Mouse (Mus musculus) thymus, adult 2 months (tissue): ENCODE measurements around the gene Il10ra. TPM values are rescaled to one million over a fixed set of nuclear protein-coding genes. Genes with fewer than 3 reads are reported as not detected.

Experiments
- DNase-seq: peaks from one replicate; pipeline ENCODE4 v3.0.0; 2021
- H3K27ac ChIP-seq: fragments of 200-500 bp; 2 replicates; pipeline ENCODE4 v1.5.1; 2012; ENCODE audit warnings: low read length, control low read depth; ENCODE audit not compliant: control insufficient read depth, insufficient read depth
- H3K27me3 ChIP-seq: fragments of 200-500 bp; 2 replicates; pipeline ENCODE4 v1.6.1; 2012; ENCODE audit warnings: mild to moderate bottlenecking, low read length, moderate library complexity, mixed read lengths; ENCODE audit not compliant: control insufficient read depth, insufficient read depth
- H3K36me3 ChIP-seq: fragments of 200-500 bp; 2 replicates; pipeline ENCODE4 v1.6.1; 2012; ENCODE audit warnings: mild to moderate bottlenecking, low read length, moderate library complexity; ENCODE audit not compliant: control insufficient read depth, insufficient read depth
- H3K4me1 ChIP-seq: fragments of 200-500 bp; replicated peaks from 2 replicates; pipeline ENCODE4 v1.6.1; 2012; ENCODE audit warnings: low read length; ENCODE audit not compliant: control insufficient read depth, insufficient read depth
- H3K4me3 ChIP-seq: fragments of 200-500 bp; 2 replicates; pipeline ENCODE4 v1.5.1; 2012; ENCODE audit warnings: mild to moderate bottlenecking, low read length, control low read depth, moderate library complexity; ENCODE audit not compliant: control insufficient read depth, insufficient read depth
- CTCF ChIP-seq: fragments of 200-500 bp; IDR thresholded peaks from 2 replicates; pipeline ENCODE4 v1.5.1; 2012; ENCODE audit warnings: mild to moderate bottlenecking, control low read depth, low read length, moderate library complexity, borderline replicate concordance; ENCODE audit not compliant: control insufficient read depth, poor library complexity, insufficient read depth; ENCODE audit errors: extremely low read depth
- POLR2A ChIP-seq: fragments of 200-500 bp; IDR thresholded peaks from 2 replicates; pipeline ENCODE4 v1.6.1; 2012; ENCODE audit warnings: mild to moderate bottlenecking, low read length, control low read depth, moderate library complexity; ENCODE audit not compliant: control insufficient read depth, poor library complexity, insufficient read depth; ENCODE audit errors: extremely low read depth
- WGBS: fragments of 180-500 bp; shearing (Covaris S2); methylation state at CpG from one replicate; pipeline ENCODE4 v1.1.7; 2018; 5-methylcytosine and 5-hydroxymethylcytosine counted together
- polyA plus RNA-seq: library from polyadenylated mRNA; depleted of rRNA; stranded (reverse); fragments of >200 nt; gene quantifications from 2 replicates; pipeline ENCODE4 v1.2.3, GENCODE M21; 2012

Il10ra gene
- polyA plus RNA-seq, 1 experiment, result 36.8 TPM

DNA sequence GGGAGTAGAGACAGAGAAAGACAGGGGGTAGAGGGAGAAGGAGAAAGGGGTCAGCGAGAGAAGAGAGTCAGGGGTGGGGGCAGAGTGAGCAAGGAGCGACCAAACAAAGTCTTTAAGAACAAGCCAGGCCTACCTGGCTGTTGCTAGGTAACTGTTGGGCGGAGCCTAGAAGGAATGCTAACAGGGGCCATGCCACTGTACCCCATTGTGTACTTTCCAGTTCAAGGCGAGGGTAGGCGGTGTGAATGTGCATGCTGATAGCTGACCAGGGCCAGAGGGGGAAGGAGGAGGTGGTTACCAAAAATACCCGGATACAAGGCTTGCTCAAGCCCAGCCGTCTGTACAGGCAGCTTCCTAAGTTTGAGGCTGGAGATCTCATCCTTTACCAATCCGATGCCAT is 32.8 kb upstream of the Il10ra start:
- Histone ChIP-seq H3K4me1 (peaks cover 6% of the 10 kb centered on the region), H3K4me3 (no peak overlapping the region), H3K27ac (no peak overlapping the region), H3K36me3 (no peaks in the 10 kb centered on the region), H3K27me3 (no peaks in the 10 kb centered on the region)
- TF ChIP-seq POLR2A (no peak), CTCF (no peak)
- DNase-seq, result no peak
- 96% methylated on average over 8 of the region's 8 CpGs for WGBS

DNA sequence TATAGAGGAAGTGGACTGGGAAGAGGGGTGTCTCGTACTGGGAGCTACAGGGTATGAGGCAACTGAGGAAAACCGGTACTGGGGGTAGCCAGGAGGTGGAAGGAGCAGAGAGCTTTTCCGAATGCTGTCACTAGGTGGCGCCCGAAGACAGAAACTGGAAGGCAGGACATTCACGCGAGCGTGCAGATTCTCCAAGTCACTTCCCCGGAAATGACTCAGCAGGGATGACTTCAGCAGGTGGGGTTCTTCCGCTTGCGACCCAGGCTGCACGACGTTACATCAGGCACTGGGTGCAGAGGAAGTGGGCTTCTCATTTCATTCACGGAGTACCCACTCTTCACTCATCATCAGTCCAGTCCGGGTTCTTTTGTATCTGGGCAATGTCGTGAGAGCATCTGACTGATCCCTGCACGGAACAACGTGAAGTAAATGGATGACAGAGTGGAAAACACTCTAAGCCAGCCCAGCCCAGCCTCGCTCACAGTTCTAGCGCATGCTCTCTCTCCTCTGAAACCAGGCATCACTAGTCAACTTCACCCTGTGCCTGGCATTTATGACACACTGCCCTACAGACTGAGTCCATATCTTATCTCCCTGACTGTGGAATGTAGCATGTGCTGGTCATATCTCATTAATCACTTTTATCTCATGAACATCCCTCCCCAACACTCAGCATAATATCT is 31.6 kb upstream of the Il10ra start:
- TF ChIP-seq CTCF (peak; percentile 87; the same call in 1 of the 2 replicates), POLR2A (0 out of 2 replicates have a peak, but pooled peaks have one; percentile 54)
- peak overlapping the region; percentile 24 for H3K4me3 ChIP-seq
- 4% methylated on average over 20 of the region's 20 CpGs for WGBS
- no peaks in the 10 kb centered on the region for H3K36me3 ChIP-seq
- no peaks in the 10 kb centered on the region for H3K27me3 ChIP-seq
- peaks cover 6% of the 10 kb centered on the region for H3K4me1 ChIP-seq
- DNase-seq, result peak; percentile 97
- H3K27ac ChIP-seq, result peak overlapping the region; percentile 49

DNA sequence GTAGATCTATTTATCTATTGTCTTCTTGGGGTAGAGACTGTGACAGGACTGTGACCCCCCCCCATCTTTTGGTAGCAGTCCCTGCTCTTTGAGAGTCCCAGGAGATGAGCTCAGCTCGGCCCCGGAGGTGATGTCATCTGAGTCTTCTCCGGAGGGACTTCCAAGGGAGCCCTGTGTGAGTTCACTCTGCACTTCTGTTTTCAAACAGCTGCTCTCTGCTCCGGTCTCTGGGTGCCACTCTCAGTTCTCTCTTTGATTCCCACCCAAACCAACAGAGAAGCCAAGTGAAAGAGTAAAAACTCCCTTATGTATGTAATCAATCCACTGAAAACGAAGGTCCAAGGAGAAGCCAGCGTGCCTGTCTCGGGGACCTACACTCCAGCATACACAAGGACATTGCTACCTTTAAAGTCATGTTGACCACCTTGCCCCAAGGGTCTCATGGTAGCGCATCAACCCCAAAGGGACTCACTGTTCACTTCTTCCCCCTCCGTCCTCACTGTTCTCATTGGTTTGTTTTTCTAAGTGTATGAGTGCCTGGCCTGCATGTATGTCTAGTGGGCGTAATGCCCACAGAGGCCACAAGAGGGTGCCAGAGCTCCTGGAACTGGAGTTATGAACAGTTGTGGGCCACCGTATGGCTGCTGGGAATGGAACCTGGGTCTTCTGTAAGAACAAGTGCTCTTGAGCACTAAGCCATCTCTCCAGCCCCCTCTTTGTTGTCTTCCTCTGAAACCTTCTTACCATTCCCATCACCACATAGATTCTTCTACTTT is 30.5 kb upstream of the Il10ra start:
- H3K27ac ChIP-seq, result peak overlapping the region; percentile 8; the same call in 1 of the 2 replicates
- H3K36me3 ChIP-seq, result no peaks in the 10 kb centered on the region
- peak; percentile 78; the same call in 1 of the 2 replicates for TF ChIP-seq CTCF
- TF ChIP-seq POLR2A, result no peak
- no peaks in the 10 kb centered on the region for H3K27me3 ChIP-seq
- H3K4me3 ChIP-seq, result no peak overlapping the region
- H3K4me1 ChIP-seq, result peaks cover 9% of the 10 kb centered on the region
- DNase-seq, result peak; percentile 67
- WGBS, result 76% methylated on average over 11 of the region's 11 CpGs

- Histone ChIP-seq H3K4me3 (no peak overlapping the region), H3K27ac (no peak overlapping the region), H3K36me3 (no peaks in the 10 kb centered on the region), H3K27me3 (no peaks in the 10 kb centered on the region), H3K4me1 (peaks cover 17% of the 10 kb centered on the region)
- DNase-seq, result no peak
- WGBS, result 21% methylated on average over 10 of the region's 10 CpGs
- no peak for TF ChIP-seq CTCF
- no peak for TF ChIP-seq POLR2A
These were observed 25.5 kb upstream of the Il10ra start for GRCm38 (mm10) chr9:45294210-45295011.

GRCm38 (mm10) chr9:45291481-45292168 is 22.7 kb upstream of the Il10ra start:
- TF ChIP-seq CTCF (no peak), POLR2A (no peak)
- no peaks in the 10 kb centered on the region for H3K27me3 ChIP-seq
- H3K36me3 ChIP-seq, result no peaks in the 10 kb centered on the region
- H3K4me3 ChIP-seq, result no peak overlapping the region
- no peak for DNase-seq
- H3K27ac ChIP-seq, result no peak overlapping the region
- 40% methylated on average over 11 of the region's 11 CpGs for WGBS
- peaks cover 17% of the 10 kb centered on the region for H3K4me1 ChIP-seq
